Mouse (Mus musculus): ENCODE data around the gene Cox7a2l. TPM values are rescaled to one million over a fixed set of nuclear protein-coding genes. Genes with fewer than 3 reads are reported as not detected.

The Cox7a2l gene
- polyA plus RNA-seq, 1 experiment from 2014 or later = 196 TPM

GRCm38 (mm10) chr17:83481551-83481950 lies 35.6 kb downstream of the Cox7a2l start:
- Histone ChIP-seq H3K9ac (replicated peaks; ENCODE audit: low read length) (no peak overlapping the region), H3K4me3 (replicated peaks; ENCODE audit: low read depth, low read length) (no peak overlapping the region), H3K4me1 (ENCODE audit: control insufficient read depth, insufficient read depth, low read length) (no peaks in the 10 kb centered on the region), H3K4me2 (ENCODE audit: low read length) (no peak overlapping the region), H3K27me3 (ENCODE audit: control insufficient read depth, insufficient read depth, low read length) (no peaks in the 10 kb centered on the region), H3K27ac (replicated peaks; ENCODE audit: low read depth, low read length) (no peak overlapping the region), H3K9me3 (ENCODE audit: control insufficient read depth, low read length) (no peaks in the 10 kb centered on the region), H3K36me3 (ENCODE audit: control insufficient read depth, insufficient read depth, low read length) (peaks cover 50% of the 10 kb centered on the region)
- 90% methylated on average over 7 of the region's 7 CpGs for WGBS
- DNase-seq (no peak), ATAC-seq (ENCODE audit: low FRiP score, low TSS enrichment) (no peak)

- no peak overlapping the region for H3K4me3 ChIP-seq (replicated peaks; ENCODE audit: low read depth, low read length)
- no peak overlapping the region for H3K9ac ChIP-seq (replicated peaks; ENCODE audit: low read length)
- peaks cover 82% of the 10 kb centered on the region for H3K36me3 ChIP-seq (ENCODE audit: control insufficient read depth, insufficient read depth, low read length)
- no peak overlapping the region for H3K4me2 ChIP-seq (ENCODE audit: low read length)
- H3K9me3 ChIP-seq (ENCODE audit: control insufficient read depth, low read length) = no peaks in the 10 kb centered on the region
- H3K27me3 ChIP-seq (ENCODE audit: control insufficient read depth, insufficient read depth, low read length) = no peaks in the 10 kb centered on the region
- no peaks in the 10 kb centered on the region for H3K4me1 ChIP-seq (ENCODE audit: control insufficient read depth, insufficient read depth, low read length)
- no peak for ATAC-seq (ENCODE audit: low FRiP score, low TSS enrichment)
- DNase-seq = no peak
- WGBS = 97% methylated on average over 12 of the region's 12 CpGs
- no peak overlapping the region for H3K27ac ChIP-seq (replicated peaks; ENCODE audit: low read depth, low read length)
These were observed 40.0 kb downstream of the Cox7a2l start for GRCm38 (mm10) chr17:83477089-83477488.

DNA sequence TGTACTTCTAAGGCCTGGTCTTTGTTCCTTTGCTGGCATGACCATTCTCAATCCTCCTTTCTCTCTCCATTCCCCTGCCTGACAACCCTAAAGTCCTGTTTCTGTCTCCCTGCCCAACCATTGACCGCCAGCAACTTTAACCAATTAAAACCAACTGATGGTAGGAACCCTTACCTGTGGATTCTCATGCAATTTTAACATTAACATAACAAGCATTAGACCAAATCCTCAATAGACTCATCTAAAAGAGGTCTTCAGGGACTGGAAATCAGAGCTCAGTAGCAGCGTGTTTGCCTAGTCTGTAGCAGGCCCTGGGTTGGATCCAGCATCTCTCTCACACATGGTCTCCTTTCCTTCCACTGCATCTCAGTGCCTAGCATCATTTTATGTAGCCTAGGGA lies 47.5 kb downstream of the Cox7a2l start:
- Histone ChIP-seq H3K9ac (replicated peaks; ENCODE audit: low read length) (no peak overlapping the region), H3K36me3 (ENCODE audit: control insufficient read depth, insufficient read depth, low read length) (peaks cover 34% of the 10 kb centered on the region), H3K4me2 (ENCODE audit: low read length) (no peak overlapping the region), H3K27me3 (ENCODE audit: control insufficient read depth, insufficient read depth, low read length) (no peaks in the 10 kb centered on the region), H3K9me3 (ENCODE audit: control insufficient read depth, low read length) (no peaks in the 10 kb centered on the region), H3K27ac (replicated peaks; ENCODE audit: low read depth, low read length) (no peak overlapping the region), H3K4me3 (replicated peaks; ENCODE audit: low read depth, low read length) (no peak overlapping the region), H3K4me1 (ENCODE audit: control insufficient read depth, insufficient read depth, low read length) (no peaks in the 10 kb centered on the region)
- no peak for DNase-seq
- no peak for ATAC-seq (ENCODE audit: low FRiP score, low TSS enrichment)
- WGBS = 87% methylated on average over 2 of the region's 2 CpGs

DNA sequence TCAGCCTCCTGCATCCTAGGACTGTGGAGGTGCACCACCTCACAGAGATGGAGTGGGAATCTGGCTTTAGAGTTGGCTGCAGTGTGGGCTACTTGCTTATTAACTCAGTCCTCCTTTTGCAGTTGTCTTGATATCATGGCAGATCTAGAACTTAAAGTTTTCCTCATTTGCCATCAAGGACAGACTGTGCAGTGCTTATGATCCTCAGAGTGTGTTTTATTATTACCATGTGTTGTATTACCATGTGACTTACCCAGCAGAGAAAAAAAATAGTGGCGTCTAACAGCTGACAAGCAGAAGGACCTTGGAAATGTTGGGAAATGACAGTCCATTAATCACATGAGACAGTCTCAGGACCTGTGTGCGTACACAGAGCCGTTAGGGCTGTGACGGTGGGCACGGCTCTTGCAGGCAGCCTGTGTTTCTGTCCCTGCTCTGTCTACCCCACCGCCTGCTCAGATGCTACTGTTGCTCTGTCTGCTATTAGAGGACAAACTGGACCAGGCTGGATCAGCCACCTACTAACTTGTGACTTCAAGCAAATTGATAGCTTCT lies 50.4 kb downstream of the Cox7a2l start:
- WGBS = 60% methylated on average over 6 of the region's 6 CpGs
- H3K4me3 ChIP-seq (replicated peaks; ENCODE audit: low read depth, low read length) = no peak overlapping the region
- H3K4me2 ChIP-seq (ENCODE audit: low read length) = no peak overlapping the region
- ATAC-seq (ENCODE audit: low FRiP score, low TSS enrichment) (no peak), DNase-seq (no peak)
- H3K9ac ChIP-seq (replicated peaks; ENCODE audit: low read length) = no peak overlapping the region
- H3K27ac ChIP-seq (replicated peaks; ENCODE audit: low read depth, low read length) = no peak overlapping the region
- no peaks in the 10 kb centered on the region for H3K9me3 ChIP-seq (ENCODE audit: control insufficient read depth, low read length)
- H3K4me1 ChIP-seq (ENCODE audit: control insufficient read depth, insufficient read depth, low read length) = no peaks in the 10 kb centered on the region
- no peaks in the 10 kb centered on the region for H3K27me3 ChIP-seq (ENCODE audit: control insufficient read depth, insufficient read depth, low read length)
- peaks cover 32% of the 10 kb centered on the region for H3K36me3 ChIP-seq (ENCODE audit: control insufficient read depth, insufficient read depth, low read length)

GRCm38 (mm10) chr17:83465969-83466368 lies 51.2 kb downstream of the Cox7a2l start:
- no peak overlapping the region for H3K4me2 ChIP-seq (ENCODE audit: low read length)
- H3K36me3 ChIP-seq (ENCODE audit: control insufficient read depth, insufficient read depth, low read length) = peaks cover 39% of the 10 kb centered on the region
- no peak overlapping the region for H3K9ac ChIP-seq (replicated peaks; ENCODE audit: low read length)
- H3K9me3 ChIP-seq (ENCODE audit: control insufficient read depth, low read length) = no peaks in the 10 kb centered on the region
- DNase-seq (no peak), ATAC-seq (ENCODE audit: low FRiP score, low TSS enrichment) (no peak)
- no peaks in the 10 kb centered on the region for H3K27me3 ChIP-seq (ENCODE audit: control insufficient read depth, insufficient read depth, low read length)
- WGBS = 95% methylated on average over 5 of the region's 5 CpGs
- no peaks in the 10 kb centered on the region for H3K4me1 ChIP-seq (ENCODE audit: control insufficient read depth, insufficient read depth, low read length)
- no peak overlapping the region for H3K4me3 ChIP-seq (replicated peaks; ENCODE audit: low read depth, low read length)
- no peak overlapping the region for H3K27ac ChIP-seq (replicated peaks; ENCODE audit: low read depth, low read length)

- ATAC-seq (ENCODE audit: low FRiP score, low TSS enrichment) = no peak
These were observed 59.9 kb downstream of the Cox7a2l start for GRCm38 (mm10) chr17:83457271-83457670.

DNA sequence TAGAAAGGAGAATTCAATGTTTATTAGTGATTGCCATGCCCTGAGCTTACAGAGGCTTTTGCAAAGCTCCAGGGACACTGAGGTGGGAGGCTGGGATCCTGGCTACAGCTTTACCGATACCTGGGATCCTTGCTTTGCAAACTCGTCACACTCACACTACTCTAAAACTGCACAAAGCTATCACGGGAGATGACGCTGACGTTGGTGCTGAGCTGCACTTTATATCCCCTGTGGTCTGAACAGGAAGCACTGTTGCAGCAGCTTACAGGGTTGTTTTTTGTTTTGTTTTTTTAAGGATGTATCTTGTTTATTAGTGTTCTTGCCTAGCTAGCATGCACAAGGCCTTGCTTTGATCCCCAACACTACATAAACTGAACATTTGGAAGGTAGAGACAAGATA lies 63.5 kb downstream of the Cox7a2l start:
- no peaks in the 10 kb centered on the region for H3K9me3 ChIP-seq (ENCODE audit: control insufficient read depth, low read length)
- H3K36me3 ChIP-seq (ENCODE audit: control insufficient read depth, insufficient read depth, low read length) = peaks cover 77% of the 10 kb centered on the region
- DNase-seq (no peak), ATAC-seq (ENCODE audit: low FRiP score, low TSS enrichment) (no peak)
- no peaks in the 10 kb centered on the region for H3K4me1 ChIP-seq (ENCODE audit: control insufficient read depth, insufficient read depth, low read length)
- no peak overlapping the region for H3K9ac ChIP-seq (replicated peaks; ENCODE audit: low read length)
- no peak overlapping the region for H3K4me3 ChIP-seq (replicated peaks; ENCODE audit: low read depth, low read length)
- no peak overlapping the region for H3K4me2 ChIP-seq (ENCODE audit: low read length)
- H3K27me3 ChIP-seq (ENCODE audit: control insufficient read depth, insufficient read depth, low read length) = no peaks in the 10 kb centered on the region
- 83% methylated on average over 5 of the region's 5 CpGs for WGBS
- H3K27ac ChIP-seq (replicated peaks; ENCODE audit: low read depth, low read length) = no peak overlapping the region

More at GRCm38 (mm10) chr17:83457271-83457670, 59.9 kb downstream of the Cox7a2l start:
- DNase-seq = no peak
- H3K27ac ChIP-seq (replicated peaks; ENCODE audit: low read depth, low read length) = no peak overlapping the region
- H3K4me2 ChIP-seq (ENCODE audit: low read length) = no peak overlapping the region
- H3K9me3 ChIP-seq (ENCODE audit: control insufficient read depth, low read length) = no peaks in the 10 kb centered on the region
- WGBS = 97% methylated on average over 1 of the region's 1 CpGs
- peaks cover 74% of the 10 kb centered on the region for H3K36me3 ChIP-seq (ENCODE audit: control insufficient read depth, insufficient read depth, low read length)
- H3K9ac ChIP-seq (replicated peaks; ENCODE audit: low read length) = no peak overlapping the region
- H3K4me1 ChIP-seq (ENCODE audit: control insufficient read depth, insufficient read depth, low read length) = no peaks in the 10 kb centered on the region
- H3K27me3 ChIP-seq (ENCODE audit: control insufficient read depth, insufficient read depth, low read length) = no peaks in the 10 kb centered on the region
- H3K4me3 ChIP-seq (replicated peaks; ENCODE audit: low read depth, low read length) = no peak overlapping the region

DNA sequence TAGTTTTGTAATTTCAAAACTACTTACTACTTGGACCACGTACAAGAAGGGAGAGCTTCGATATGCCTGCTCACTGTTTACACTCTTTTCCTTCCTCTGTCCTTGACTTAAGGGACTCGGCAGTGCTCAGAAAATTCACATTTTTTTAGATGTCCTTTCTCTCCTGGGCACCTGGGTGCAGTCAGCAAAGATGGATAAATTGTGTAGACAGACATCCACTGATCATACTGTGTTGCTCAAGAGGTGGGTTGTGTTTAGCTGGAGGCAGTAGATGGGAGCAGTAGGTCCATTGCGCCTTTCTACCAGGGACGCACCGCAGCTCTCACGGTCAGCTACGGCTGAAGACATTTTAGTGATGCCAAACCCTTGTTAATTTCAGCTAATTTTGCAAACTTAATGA lies 64.7 kb downstream of the Cox7a2l start:
- no peak overlapping the region for H3K9ac ChIP-seq (replicated peaks; ENCODE audit: low read length)
- ATAC-seq (ENCODE audit: low FRiP score, low TSS enrichment) = no peak
- DNase-seq = no peak
- H3K4me3 ChIP-seq (replicated peaks; ENCODE audit: low read depth, low read length) = no peak overlapping the region
- 97% methylated on average over 8 of the region's 8 CpGs for WGBS
- no peak overlapping the region for H3K27ac ChIP-seq (replicated peaks; ENCODE audit: low read depth, low read length)
- H3K9me3 ChIP-seq (ENCODE audit: control insufficient read depth, low read length) = no peaks in the 10 kb centered on the region
- H3K4me2 ChIP-seq (ENCODE audit: low read length) = no peak overlapping the region
- H3K27me3 ChIP-seq (ENCODE audit: control insufficient read depth, insufficient read depth, low read length) = no peaks in the 10 kb centered on the region
- H3K36me3 ChIP-seq (ENCODE audit: control insufficient read depth, insufficient read depth, low read length) = peaks cover 72% of the 10 kb centered on the region
- no peaks in the 10 kb centered on the region for H3K4me1 ChIP-seq (ENCODE audit: control insufficient read depth, insufficient read depth, low read length)

Measured in midbrain, embryonic 14.5 days (tissue).